Mouse (Mus musculus): ENCODE measurements around the gene Rad51.

Rad51 gene

GRCm38 (mm10) chr2:119166901-119167865, 54.6 kb downstream of the Rad51 start, which contains the start of gene Gchfr:
TSS of gene Gchfr (plus strand) at chr2:119167773.
- DNase-seq: no peak

GRCm38 (mm10) chr2:119167866-119168256, 55.3 kb downstream of the Rad51 start:
- DNase-seq: no peak

GRCm38 (mm10) chr2:119170282-119170681, 57.7 kb downstream of the Rad51 start:
- no peak for DNase-seq

- no peak for DNase-seq
Observed at GRCm38 (mm10) chr2:119171574-119171973, 59.0 kb downstream of the Rad51 start.

GRCm38 (mm10) chr2:119172446-119172845, 59.9 kb downstream of the Rad51 start:
- DNase-seq: no peak

- no peak for DNase-seq
Observed at GRCm38 (mm10) chr2:119172862-119173576, 60.4 kb downstream of the Rad51 start.

GRCm38 (mm10) chr2:119173991-119174651, 61.5 kb downstream of the Rad51 start, which contains the start of gene Gm14137:
TSS of gene Gm14137 (plus strand) at chr2:119174509.
- no peak for DNase-seq

GRCm38 (mm10) chr2:119174866-119175265, 62.3 kb downstream of the Rad51 start:
- no peak for DNase-seq

GRCm38 (mm10) chr2:119175614-119176013, 63.0 kb downstream of the Rad51 start:
- no peak for DNase-seq

GRCm38 (mm10) chr2:119176761-119177160, 64.2 kb downstream of the Rad51 start:
- DNase-seq: no peak

GRCm38 (mm10) chr2:119177384-119177939, 64.9 kb downstream of the Rad51 start:
- no peak for DNase-seq

GRCm38 (mm10) chr2:119182914-119183313, 70.3 kb downstream of the Rad51 start:
- no peak for DNase-seq

- DNase-seq: peak; percentile 85
Observed at GRCm38 (mm10) chr2:119189029-119189710, 76.6 kb downstream of the Rad51 start.

GRCm38 (mm10) chr2:119190969-119191368, 78.4 kb downstream of the Rad51 start:
- DNase-seq: no peak

- no peak for DNase-seq
Observed at GRCm38 (mm10) chr2:119194140-119194539, 81.5 kb downstream of the Rad51 start.

- DNase-seq: no peak
Observed at GRCm38 (mm10) chr2:119196316-119197108, 83.9 kb downstream of the Rad51 start.

Measured in thymus, postnatal 14 days (tissue).